Mouse (Mus musculus) embryonic fibroblast, embryonic 13.5 days (primary cell): ENCODE measurements around the gene Zmynd12. TPM values are rescaled to one million over a fixed set of nuclear protein-coding genes. Genes with fewer than 3 reads are reported as not detected.

Experiments used
- H3K27ac ChIP-seq: 2 replicates; pipeline ENCODE4 v1.5.1; 2012; ENCODE audit warnings: low read length, control low read depth, inconsistent platforms; ENCODE audit not compliant: insufficient read depth
- H3K4me1 ChIP-seq: 2 replicates; pipeline ENCODE4 v1.6.1; 2011; ENCODE audit warnings: low read length; ENCODE audit not compliant: control insufficient read depth, insufficient read depth
- H3K4me3 ChIP-seq: 2 replicates; pipeline ENCODE4 v1.5.1; 2011; ENCODE audit warnings: mild to moderate bottlenecking, control low read depth, low read length; ENCODE audit not compliant: insufficient read depth
- CTCF ChIP-seq: IDR thresholded peaks from 2 replicates; pipeline ENCODE4 v1.5.1; 2011; ENCODE audit warnings: mild to moderate bottlenecking, control low read depth, low read length, moderate library complexity, borderline replicate concordance; ENCODE audit not compliant: insufficient read depth
- POLR2A ChIP-seq: IDR thresholded peaks from 2 replicates; pipeline ENCODE4 v1.6.1; 2011; ENCODE audit warnings: low read depth, mild to moderate bottlenecking, control low read depth, low read length, moderate library complexity
- polyA plus RNA-seq: library from polyadenylated mRNA; stranded (reverse); fragments of >200 nt; gene quantifications from 2 replicates; pipeline ENCODE4 v1.2.4, GENCODE M21; 2011; ENCODE audit warnings: low read depth; ENCODE audit not compliant: missing spikeins, insufficient read length

The Zmynd12 gene
- polyA plus RNA-seq, 1 experiment: not detected

- no peak for TF ChIP-seq POLR2A
- TF ChIP-seq CTCF: no peak
- Histone ChIP-seq H3K4me3 (no peak overlapping the region), H3K27ac (no peak overlapping the region), H3K4me1 (no peaks in the 10 kb centered on the region)
Observed at GRCm38 (mm10) chr4:119463756-119464419, 41.3 kb downstream of the Zmynd12 start.

GRCm38 (mm10) chr4:119465841-119466240 lies 43.2 kb downstream of the Zmynd12 start:
- no peak overlapping the region for H3K4me3 ChIP-seq
- H3K27ac ChIP-seq: no peak overlapping the region
- TF ChIP-seq POLR2A: no peak
- TF ChIP-seq CTCF: no peak
- no peaks in the 10 kb centered on the region for H3K4me1 ChIP-seq

GRCm38 (mm10) chr4:119467720-119468380 lies 45.2 kb downstream of the Zmynd12 start:
- no peak overlapping the region for H3K4me3 ChIP-seq
- H3K4me1 ChIP-seq: no peaks in the 10 kb centered on the region
- H3K27ac ChIP-seq: no peak overlapping the region
- TF ChIP-seq POLR2A (no peak), CTCF (no peak)

- no peaks in the 10 kb centered on the region for H3K4me1 ChIP-seq
- no peak for TF ChIP-seq POLR2A
Observed at GRCm38 (mm10) chr4:119472545-119472944, 49.9 kb downstream of the Zmynd12 start.

GRCm38 (mm10) chr4:119473150-119473549 lies 50.5 kb downstream of the Zmynd12 start:
- no peak overlapping the region for H3K27ac ChIP-seq
- TF ChIP-seq CTCF (no peak), POLR2A (no peak)
- no peak overlapping the region for H3K4me3 ChIP-seq
- no peaks in the 10 kb centered on the region for H3K4me1 ChIP-seq

More at GRCm38 (mm10) chr4:119472545-119472944, 49.9 kb downstream of the Zmynd12 start:
- no peak overlapping the region for H3K27ac ChIP-seq
- H3K4me3 ChIP-seq: no peak overlapping the region

GRCm38 (mm10) chr4:119483051-119483450 lies 60.4 kb downstream of the Zmynd12 start:
- Histone ChIP-seq H3K4me1 (no peaks in the 10 kb centered on the region), H3K4me3 (no peak overlapping the region), H3K27ac (no peak overlapping the region)
- TF ChIP-seq POLR2A: no peak
- no peak for TF ChIP-seq CTCF

- Histone ChIP-seq H3K27ac (no peak overlapping the region), H3K4me3 (no peak overlapping the region), H3K4me1 (no peaks in the 10 kb centered on the region)
- TF ChIP-seq POLR2A (no peak), CTCF (no peak)
Observed at GRCm38 (mm10) chr4:119484882-119485281, 62.3 kb downstream of the Zmynd12 start.

GRCm38 (mm10) chr4:119489666-119490065 lies 67.1 kb downstream of the Zmynd12 start:
- H3K27ac ChIP-seq: no peak overlapping the region
- no peak overlapping the region for H3K4me3 ChIP-seq
- TF ChIP-seq CTCF (no peak), POLR2A (no peak)
- H3K4me1 ChIP-seq: no peaks in the 10 kb centered on the region

GRCm38 (mm10) chr4:119490806-119491205 lies 68.2 kb downstream of the Zmynd12 start:
- H3K27ac ChIP-seq: no peak overlapping the region
- no peaks in the 10 kb centered on the region for H3K4me1 ChIP-seq
- TF ChIP-seq CTCF: no peak
- TF ChIP-seq POLR2A: no peak
- H3K4me3 ChIP-seq: no peak overlapping the region

- H3K4me1 ChIP-seq: no peaks in the 10 kb centered on the region
- no peak for TF ChIP-seq CTCF
- no peak for TF ChIP-seq POLR2A
- H3K4me3 ChIP-seq: peak within 1 kb of the TSS; percentile 41
- H3K27ac ChIP-seq: no peak within 1 kb of the TSS
Observed at GRCm38 (mm10) chr4:119492291-119492932, 69.8 kb downstream of the Zmynd12 start, which contains the start of gene Rimkla. Gene Rimkla, minus strand, starts transcription at chr4:119492628.

- H3K4me1 ChIP-seq: no peaks in the 10 kb centered on the region
- no peak overlapping the region for H3K27ac ChIP-seq
- no peak for TF ChIP-seq CTCF
- TF ChIP-seq POLR2A: no peak
- peak overlapping the region; percentile 34 for H3K4me3 ChIP-seq
Observed at GRCm38 (mm10) chr4:119492933-119493327, 70.3 kb downstream of the Zmynd12 start.
